Mouse (Mus musculus): ENCODE results near the gene Vps13d. TPM values are rescaled to one million over a fixed set of nuclear protein-coding genes. Genes with fewer than 3 reads are reported as not detected.

Gene Vps13d
- polyA plus RNA-seq, 1 experiment from 2014 or later: 12.1 TPM

- Histone ChIP-seq H3K9me3 (ENCODE audit: control insufficient read depth, low read length) (no peaks in the 10 kb centered on the region), H3K27ac (no peak overlapping the region), H3K27me3 (ENCODE audit: control insufficient read depth, insufficient read depth, low read length) (no peaks in the 10 kb centered on the region), H3K36me3 (replicated peaks; ENCODE audit: control insufficient read depth, insufficient read depth) (no peaks in the 10 kb centered on the region; the same call in 1 of the 2 replicates), H3K4me3 (replicated peaks; ENCODE audit: low read length) (no peak overlapping the region), H3K4me2 (replicated peaks) (no peak overlapping the region), H3K4me1 (replicated peaks; ENCODE audit: control insufficient read depth, insufficient read depth, low read length) (no peaks in the 10 kb centered on the region), H3K9ac (no peak overlapping the region)
- WGBS: 71% methylated on average over 5 of the region's 5 CpGs
- DNase-seq (ENCODE audit: low spot score): no peak
- no peak for ATAC-seq (ENCODE audit: low FRiP score)
Observed at GRCm38 (mm10) chr4:144988443-144989206, 206.2 kb downstream of the Vps13d start.

GRCm38 (mm10) chr4:144986016-144986805 is 208.6 kb downstream of the Vps13d start:
- no peaks in the 10 kb centered on the region for H3K4me1 ChIP-seq (replicated peaks; ENCODE audit: control insufficient read depth, insufficient read depth, low read length)
- no peaks in the 10 kb centered on the region for H3K27me3 ChIP-seq (ENCODE audit: control insufficient read depth, insufficient read depth, low read length)
- no peak for ATAC-seq (ENCODE audit: low FRiP score)
- no peak for DNase-seq (ENCODE audit: low spot score)
- no peak overlapping the region for H3K27ac ChIP-seq
- H3K9ac ChIP-seq: no peak overlapping the region
- no peak overlapping the region for H3K4me3 ChIP-seq (replicated peaks; ENCODE audit: low read length)
- H3K4me2 ChIP-seq (replicated peaks): no peak overlapping the region
- no peaks in the 10 kb centered on the region for H3K36me3 ChIP-seq (replicated peaks; ENCODE audit: control insufficient read depth, insufficient read depth)
- H3K9me3 ChIP-seq (ENCODE audit: control insufficient read depth, low read length): no peaks in the 10 kb centered on the region
- 98% methylated on average over 7 of the region's 7 CpGs for WGBS

GRCm38 (mm10) chr4:144983821-144984371 is 210.9 kb downstream of the Vps13d start:
- ATAC-seq (ENCODE audit: low FRiP score): no peak
- 60% methylated on average over 8 of the region's 8 CpGs for WGBS
- Histone ChIP-seq H3K4me2 (replicated peaks) (no peak overlapping the region), H3K27ac (no peak overlapping the region), H3K4me3 (replicated peaks; ENCODE audit: low read length) (no peak overlapping the region), H3K9me3 (ENCODE audit: control insufficient read depth, low read length) (no peaks in the 10 kb centered on the region), H3K9ac (no peak overlapping the region), H3K36me3 (replicated peaks; ENCODE audit: control insufficient read depth, insufficient read depth) (no peaks in the 10 kb centered on the region), H3K27me3 (ENCODE audit: control insufficient read depth, insufficient read depth, low read length) (no peaks in the 10 kb centered on the region), H3K4me1 (replicated peaks; ENCODE audit: control insufficient read depth, insufficient read depth, low read length) (no peaks in the 10 kb centered on the region)
- no peak for DNase-seq (ENCODE audit: low spot score)

- ATAC-seq (ENCODE audit: low FRiP score): no peak
- WGBS: 76% methylated on average over 8 of the region's 8 CpGs
- no peaks in the 10 kb centered on the region for H3K27me3 ChIP-seq (ENCODE audit: control insufficient read depth, insufficient read depth, low read length)
Observed at GRCm38 (mm10) chr4:144983228-144983744, 211.5 kb downstream of the Vps13d start.

GRCm38 (mm10) chr4:144980811-144981551 is 213.8 kb downstream of the Vps13d start:
- Histone ChIP-seq H3K9me3 (ENCODE audit: control insufficient read depth, low read length) (no peaks in the 10 kb centered on the region), H3K27me3 (ENCODE audit: control insufficient read depth, insufficient read depth, low read length) (no peaks in the 10 kb centered on the region), H3K9ac (no peak overlapping the region), H3K4me1 (replicated peaks; ENCODE audit: control insufficient read depth, insufficient read depth, low read length) (no peaks in the 10 kb centered on the region), H3K4me2 (replicated peaks) (no peak overlapping the region), H3K4me3 (replicated peaks; ENCODE audit: low read length) (no peak overlapping the region), H3K36me3 (replicated peaks; ENCODE audit: control insufficient read depth, insufficient read depth) (peaks cover 5% of the 10 kb centered on the region; the same call in 1 of the 2 replicates), H3K27ac (no peak overlapping the region)
- DNase-seq (ENCODE audit: low spot score) (no peak), ATAC-seq (ENCODE audit: low FRiP score) (no peak)
- WGBS: 71% methylated on average over 8 of the region's 8 CpGs

More at GRCm38 (mm10) chr4:144983228-144983744, 211.5 kb downstream of the Vps13d start:
- H3K9me3 ChIP-seq (ENCODE audit: control insufficient read depth, low read length): no peaks in the 10 kb centered on the region
- no peak overlapping the region for H3K4me2 ChIP-seq (replicated peaks)
- H3K9ac ChIP-seq: no peak overlapping the region
- no peak for DNase-seq (ENCODE audit: low spot score)
- no peaks in the 10 kb centered on the region for H3K36me3 ChIP-seq (replicated peaks; ENCODE audit: control insufficient read depth, insufficient read depth)
- no peak overlapping the region for H3K27ac ChIP-seq
- no peaks in the 10 kb centered on the region for H3K4me1 ChIP-seq (replicated peaks; ENCODE audit: control insufficient read depth, insufficient read depth, low read length)
- H3K4me3 ChIP-seq (replicated peaks; ENCODE audit: low read length): no peak overlapping the region

- no peak for ATAC-seq (ENCODE audit: low FRiP score)
- no peaks in the 10 kb centered on the region for H3K27me3 ChIP-seq (ENCODE audit: control insufficient read depth, insufficient read depth, low read length)
- DNase-seq (ENCODE audit: low spot score): no peak
- no peak overlapping the region for H3K4me3 ChIP-seq (replicated peaks; ENCODE audit: low read length)
- peaks cover 5% of the 10 kb centered on the region; the same call in 1 of the 2 replicates for H3K36me3 ChIP-seq (replicated peaks; ENCODE audit: control insufficient read depth, insufficient read depth)
- no peak overlapping the region for H3K27ac ChIP-seq
- no peaks in the 10 kb centered on the region for H3K9me3 ChIP-seq (ENCODE audit: control insufficient read depth, low read length)
- H3K4me2 ChIP-seq (replicated peaks): no peak overlapping the region
- WGBS: 89% methylated on average over 2 of the region's 2 CpGs
- H3K9ac ChIP-seq: no peak overlapping the region
- no peaks in the 10 kb centered on the region for H3K4me1 ChIP-seq (replicated peaks; ENCODE audit: control insufficient read depth, insufficient read depth, low read length)
Observed at GRCm38 (mm10) chr4:144980110-144980509, 214.7 kb downstream of the Vps13d start.

- no peak overlapping the region for H3K9ac ChIP-seq
- H3K9me3 ChIP-seq (ENCODE audit: control insufficient read depth, low read length): no peaks in the 10 kb centered on the region
- DNase-seq (ENCODE audit: low spot score): no peak
- H3K4me2 ChIP-seq (replicated peaks): no peak overlapping the region
- no peak overlapping the region for H3K27ac ChIP-seq
- no peaks in the 10 kb centered on the region for H3K27me3 ChIP-seq (ENCODE audit: control insufficient read depth, insufficient read depth, low read length)
- no peak for ATAC-seq (ENCODE audit: low FRiP score)
- 87% methylated on average over 6 of the region's 6 CpGs for WGBS
- no peak overlapping the region for H3K4me3 ChIP-seq (replicated peaks; ENCODE audit: low read length)
- H3K4me1 ChIP-seq (replicated peaks; ENCODE audit: control insufficient read depth, insufficient read depth, low read length): no peaks in the 10 kb centered on the region
- peaks cover 5% of the 10 kb centered on the region for H3K36me3 ChIP-seq (replicated peaks; ENCODE audit: control insufficient read depth, insufficient read depth)
Observed at GRCm38 (mm10) chr4:144978039-144978438, 216.8 kb downstream of the Vps13d start.

- 68% methylated on average over 1 of the region's 1 CpGs for WGBS
- DNase-seq (ENCODE audit: low spot score) (no peak), ATAC-seq (ENCODE audit: low FRiP score) (no peak)
- Histone ChIP-seq H3K4me2 (replicated peaks) (no peak overlapping the region), H3K9ac (no peak overlapping the region), H3K4me3 (replicated peaks; ENCODE audit: low read length) (no peak overlapping the region), H3K9me3 (ENCODE audit: control insufficient read depth, low read length) (no peaks in the 10 kb centered on the region), H3K36me3 (replicated peaks; ENCODE audit: control insufficient read depth, insufficient read depth) (peaks cover 5% of the 10 kb centered on the region), H3K27ac (no peak overlapping the region), H3K4me1 (replicated peaks; ENCODE audit: control insufficient read depth, insufficient read depth, low read length) (no peaks in the 10 kb centered on the region), H3K27me3 (ENCODE audit: control insufficient read depth, insufficient read depth, low read length) (no peaks in the 10 kb centered on the region)
Observed at GRCm38 (mm10) chr4:144977057-144977456, 217.7 kb downstream of the Vps13d start.
